Mouse (Mus musculus) kidney, adult 2 months (tissue): ENCODE measurements around the gene Ptx4.
"Not testable (repeated sequence)": the region's sequence is repeated elsewhere in the genome, so short reads cannot be mapped to it uniquely, and the experiment has no call there.

Source experiments
- CTCF ChIP-seq: fragments of 200-500 bp; conservative IDR thresholded peaks from 2 replicates; pipeline ENCODE4 v1.5.1; 2011; ENCODE audit warnings: low read depth, mild to moderate bottlenecking, control low read depth, low read length, moderate library complexity, mixed read lengths; ENCODE audit not compliant: insufficient read depth, insufficient read length
- POLR2A ChIP-seq: fragments of 200-500 bp; IDR thresholded peaks from one replicate; pipeline ENCODE4 v1.6.1; 2011; ENCODE audit warnings: low read depth, low read length, control low read depth

- TF ChIP-seq CTCF, POLR2A: not testable (repeated sequence)
Measured at GRCm38 (mm10) chr17:25125442-25126060, 5.0 kb downstream of the Ptx4 start.
